Mouse (Mus musculus): ENCODE data around the gene Zfp992. TPM values are rescaled to one million over a fixed set of nuclear protein-coding genes. Genes with fewer than 3 reads are reported as not detected.
"Not testable (repeated sequence)": the region's sequence is repeated elsewhere in the genome, so short reads cannot be mapped to it uniquely, and the experiment has no call there.

Zfp992 gene
- polyA plus RNA-seq, 1 experiment, result 1.0 TPM

DNA sequence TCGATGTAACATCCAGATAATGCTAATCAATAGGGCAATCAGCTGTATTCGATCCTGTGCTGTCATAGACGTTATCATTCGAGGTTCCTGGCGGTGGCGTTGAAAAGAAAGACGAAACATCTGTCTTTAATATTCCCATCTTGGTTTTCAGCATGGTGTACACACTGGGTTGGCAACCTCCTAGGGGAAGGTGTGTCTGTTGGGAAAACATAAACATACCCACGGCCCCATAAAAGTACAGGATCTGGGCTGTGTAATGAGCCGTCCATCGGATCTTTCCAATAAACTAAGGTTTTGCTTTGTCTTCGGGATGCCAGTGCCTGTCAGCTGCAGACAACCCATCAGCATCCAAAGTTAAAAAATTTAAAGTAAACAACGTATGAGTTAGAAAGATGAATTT lies 21.2 kb downstream of the Zfp992 start:
- not testable (repeated sequence) for H3K4me3 ChIP-seq; H3ac ChIP-seq (ENCODE audit: control insufficient read depth, insufficient read length); H3K27me3 ChIP-seq (ENCODE audit: control insufficient read depth, insufficient read depth, insufficient read length); H3K4me2 ChIP-seq (ENCODE audit: low read depth); H3K79me2 ChIP-seq (ENCODE audit: control insufficient read depth, insufficient read depth); H3K36me3 ChIP-seq (ENCODE audit: control insufficient read depth, insufficient read depth)

DNA sequence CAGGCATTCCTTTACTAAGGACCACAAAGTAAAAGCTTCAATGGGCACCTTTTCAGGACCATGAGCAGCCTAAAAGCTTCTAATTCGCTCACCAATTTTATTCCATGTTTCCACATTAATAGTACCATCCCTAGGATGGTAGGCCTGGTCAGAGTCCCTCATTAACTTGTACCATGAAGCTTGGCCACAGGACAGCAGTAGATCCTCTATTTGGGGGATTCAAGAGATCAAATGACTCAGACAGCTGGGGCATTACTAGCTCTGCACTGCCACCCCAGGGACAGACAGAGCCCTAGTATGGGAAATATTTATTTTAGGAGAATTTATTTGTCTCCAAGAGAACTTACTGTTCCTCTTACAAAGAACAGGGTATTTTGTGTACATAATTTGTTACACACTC lies 25.4 kb downstream of the Zfp992 start:
- not testable (repeated sequence) for H3K79me2 ChIP-seq (ENCODE audit: control insufficient read depth, insufficient read depth); H3K27me3 ChIP-seq (ENCODE audit: control insufficient read depth, insufficient read depth, insufficient read length); H3K4me3 ChIP-seq; H3K4me2 ChIP-seq (ENCODE audit: low read depth); H3ac ChIP-seq (ENCODE audit: control insufficient read depth, insufficient read length); H3K36me3 ChIP-seq (ENCODE audit: control insufficient read depth, insufficient read depth)

DNA sequence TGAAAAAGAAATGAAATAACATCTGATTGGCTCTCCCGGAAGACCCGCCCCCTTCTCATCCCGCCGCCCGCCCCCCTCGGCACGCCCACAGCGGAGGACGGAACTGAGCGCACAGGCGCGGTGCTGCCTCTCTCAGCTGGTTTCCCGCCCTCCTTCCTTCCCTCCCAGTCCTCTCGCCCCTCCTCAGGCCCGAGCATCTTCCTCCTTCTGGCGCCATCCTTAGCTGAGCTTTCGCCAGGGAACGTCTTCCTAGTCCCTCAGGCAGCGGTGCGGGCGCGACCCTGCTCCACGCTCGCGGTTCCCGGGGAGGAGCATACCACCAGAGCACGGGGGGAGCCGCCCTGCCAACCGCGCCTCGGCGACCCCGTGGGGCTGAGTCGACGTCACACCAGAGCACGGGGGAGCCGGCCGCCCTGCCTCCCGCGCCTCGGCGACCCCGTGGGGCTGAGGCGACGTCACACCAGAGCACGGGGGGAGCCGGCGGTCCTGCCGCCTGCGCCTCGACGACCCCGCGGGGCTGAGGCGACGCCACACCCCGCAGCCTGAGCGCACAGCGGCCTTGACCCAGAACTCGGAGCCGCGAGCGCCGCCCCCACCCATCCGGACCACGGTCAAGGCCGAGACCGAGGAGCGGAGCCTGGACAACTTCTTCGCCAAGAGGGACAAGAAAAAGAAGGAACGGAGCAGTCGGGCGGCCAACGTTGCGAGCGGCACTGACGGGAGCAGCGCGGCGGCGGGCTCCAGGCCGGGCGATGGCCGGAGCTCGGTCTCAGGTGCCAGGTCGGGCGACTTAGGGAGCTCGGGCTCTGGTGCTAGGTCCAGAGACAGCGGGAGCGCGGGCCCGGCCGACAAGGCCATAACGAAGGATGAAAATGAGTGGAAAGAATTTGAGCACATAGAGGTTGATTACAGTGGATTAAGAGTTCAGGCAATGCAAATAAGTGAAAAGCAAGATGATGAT lies 26.2 kb downstream of the Zfp992 start:
- H3ac ChIP-seq (ENCODE audit: control insufficient read depth, insufficient read length); H3K79me2 ChIP-seq (ENCODE audit: control insufficient read depth, insufficient read depth); H3K36me3 ChIP-seq (ENCODE audit: control insufficient read depth, insufficient read depth); H3K4me2 ChIP-seq (ENCODE audit: low read depth); H3K27me3 ChIP-seq (ENCODE audit: control insufficient read depth, insufficient read depth, insufficient read length); H3K4me3 ChIP-seq: not testable (repeated sequence)

- H3K36me3 ChIP-seq (ENCODE audit: control insufficient read depth, insufficient read depth); H3K27me3 ChIP-seq (ENCODE audit: control insufficient read depth, insufficient read depth, insufficient read length); H3K79me2 ChIP-seq (ENCODE audit: control insufficient read depth, insufficient read depth); H3ac ChIP-seq (ENCODE audit: control insufficient read depth, insufficient read length); H3K4me3 ChIP-seq; H3K4me2 ChIP-seq (ENCODE audit: low read depth): not testable (repeated sequence)
Measured at GRCm38 (mm10) chr4:146476260-146476659, 27.4 kb downstream of the Zfp992 start.

DNA sequence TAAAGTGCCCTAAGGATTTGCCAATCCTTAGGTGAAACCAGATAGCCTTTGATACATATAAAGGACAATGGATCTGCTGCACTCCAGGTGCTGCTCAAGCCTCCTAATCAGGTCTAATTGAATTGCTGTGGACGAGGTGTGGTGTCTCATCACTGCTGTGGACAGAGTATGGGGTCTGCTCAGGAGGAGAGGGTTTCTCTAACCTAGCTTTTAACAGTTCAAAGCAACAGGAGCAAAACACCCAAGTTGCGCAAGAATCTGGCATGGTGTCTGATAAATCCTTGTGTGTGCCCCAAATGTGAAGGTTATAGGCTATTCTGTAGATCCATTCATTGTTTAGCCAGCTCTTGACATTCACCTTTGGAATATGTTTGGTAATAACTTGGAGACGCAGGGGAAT lies 28.1 kb downstream of the Zfp992 start:
- H3K4me2 ChIP-seq (ENCODE audit: low read depth); H3K27me3 ChIP-seq (ENCODE audit: control insufficient read depth, insufficient read depth, insufficient read length); H3K36me3 ChIP-seq (ENCODE audit: control insufficient read depth, insufficient read depth); H3K4me3 ChIP-seq; H3ac ChIP-seq (ENCODE audit: control insufficient read depth, insufficient read length); H3K79me2 ChIP-seq (ENCODE audit: control insufficient read depth, insufficient read depth): not testable (repeated sequence)
- TF ChIP-seq CEBPB (IDR thresholded peaks at IDR 0.05; ENCODE audit: insufficient read depth, poor library complexity, severe bottlenecking), result 0 out of 2 replicates have a peak, but pooled peaks have one; percentile 6

GRCm38 (mm10) chr4:146480376-146481096 lies 31.7 kb downstream of the Zfp992 start:
- not testable (repeated sequence) for H3K27me3 ChIP-seq (ENCODE audit: control insufficient read depth, insufficient read depth, insufficient read length)

DNA sequence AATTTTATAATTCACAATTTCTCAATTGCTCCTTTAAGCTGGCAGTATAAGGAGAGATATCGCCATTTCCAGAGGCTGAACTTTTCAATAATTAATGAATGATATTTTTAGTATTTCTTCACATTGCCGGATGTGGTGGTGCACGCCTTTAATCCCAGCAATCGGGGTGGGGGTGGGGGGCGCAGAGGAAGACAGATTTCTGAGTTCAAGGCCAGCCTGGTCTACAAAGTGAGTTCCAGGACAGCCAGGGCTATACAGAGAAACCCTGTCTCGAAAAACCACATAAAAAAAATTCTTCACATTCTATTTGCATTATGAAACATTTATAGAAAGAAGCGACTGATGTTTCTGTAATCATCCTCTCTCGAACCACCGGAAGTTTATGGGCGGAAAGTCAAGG lies 33.7 kb downstream of the Zfp992 start:
- not testable (repeated sequence) for H3K36me3 ChIP-seq (ENCODE audit: control insufficient read depth, insufficient read depth); H3K79me2 ChIP-seq (ENCODE audit: control insufficient read depth, insufficient read depth); H3K27me3 ChIP-seq (ENCODE audit: control insufficient read depth, insufficient read depth, insufficient read length); H3ac ChIP-seq (ENCODE audit: control insufficient read depth, insufficient read length); H3K4me2 ChIP-seq (ENCODE audit: low read depth); H3K4me3 ChIP-seq

More at GRCm38 (mm10) chr4:146480376-146481096, 31.7 kb downstream of the Zfp992 start:
- H3K36me3 ChIP-seq (ENCODE audit: control insufficient read depth, insufficient read depth); H3K4me2 ChIP-seq (ENCODE audit: low read depth); H3K79me2 ChIP-seq (ENCODE audit: control insufficient read depth, insufficient read depth); H3K4me3 ChIP-seq; H3ac ChIP-seq (ENCODE audit: control insufficient read depth, insufficient read length): not testable (repeated sequence)

GRCm38 (mm10) chr4:146483571-146484280 lies 34.9 kb downstream of the Zfp992 start:
- not testable (repeated sequence) for H3K4me3 ChIP-seq; H3K4me2 ChIP-seq (ENCODE audit: low read depth); H3K79me2 ChIP-seq (ENCODE audit: control insufficient read depth, insufficient read depth); H3K36me3 ChIP-seq (ENCODE audit: control insufficient read depth, insufficient read depth); H3K27me3 ChIP-seq (ENCODE audit: control insufficient read depth, insufficient read depth, insufficient read length); H3ac ChIP-seq (ENCODE audit: control insufficient read depth, insufficient read length)

- H3K27me3 ChIP-seq (ENCODE audit: control insufficient read depth, insufficient read depth, insufficient read length); H3K4me3 ChIP-seq; H3ac ChIP-seq (ENCODE audit: control insufficient read depth, insufficient read length); H3K79me2 ChIP-seq (ENCODE audit: control insufficient read depth, insufficient read depth); H3K36me3 ChIP-seq (ENCODE audit: control insufficient read depth, insufficient read depth); H3K4me2 ChIP-seq (ENCODE audit: low read depth): not testable (repeated sequence)
Measured at GRCm38 (mm10) chr4:146484676-146485075, 35.9 kb downstream of the Zfp992 start.

DNA sequence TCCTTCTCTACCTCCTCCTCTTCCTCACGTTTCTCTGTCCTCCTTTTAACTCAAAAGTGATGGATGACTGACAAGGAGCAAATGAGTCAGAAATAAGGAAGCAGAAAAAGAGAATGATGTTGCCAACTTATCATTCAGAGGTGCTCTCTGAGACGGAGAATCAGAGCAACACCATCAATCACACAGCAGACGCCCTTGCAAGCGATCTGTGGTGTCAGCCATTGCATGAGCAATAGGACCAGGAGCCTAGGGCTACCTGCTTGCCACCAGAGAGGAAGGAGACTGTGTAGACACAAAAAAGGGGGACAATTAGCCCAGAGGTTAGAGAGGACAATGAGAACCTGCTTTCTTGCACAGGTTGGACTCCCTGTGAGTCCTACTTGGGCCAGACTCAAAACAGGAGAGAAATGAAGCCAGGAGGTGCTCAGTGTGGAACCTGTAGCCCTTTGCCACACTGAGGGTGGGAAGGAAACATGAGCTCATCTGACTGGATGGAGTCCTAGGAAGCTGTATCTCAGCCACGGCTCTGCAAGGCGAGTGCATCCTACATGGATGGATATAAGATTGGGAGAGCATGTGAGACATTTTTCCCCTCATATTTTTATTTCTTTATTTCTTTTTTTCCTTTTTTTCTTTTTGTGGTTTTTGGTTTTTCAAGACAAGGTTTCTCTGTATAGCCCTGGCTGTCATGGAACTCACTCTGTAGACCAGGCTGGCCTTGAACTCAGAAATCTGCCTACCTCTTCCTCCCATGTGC lies 36.5 kb downstream of the Zfp992 start:
- H3K4me3 ChIP-seq; H3ac ChIP-seq (ENCODE audit: control insufficient read depth, insufficient read length); H3K4me2 ChIP-seq (ENCODE audit: low read depth); H3K79me2 ChIP-seq (ENCODE audit: control insufficient read depth, insufficient read depth); H3K27me3 ChIP-seq (ENCODE audit: control insufficient read depth, insufficient read depth, insufficient read length); H3K36me3 ChIP-seq (ENCODE audit: control insufficient read depth, insufficient read depth): not testable (repeated sequence)

DNA sequence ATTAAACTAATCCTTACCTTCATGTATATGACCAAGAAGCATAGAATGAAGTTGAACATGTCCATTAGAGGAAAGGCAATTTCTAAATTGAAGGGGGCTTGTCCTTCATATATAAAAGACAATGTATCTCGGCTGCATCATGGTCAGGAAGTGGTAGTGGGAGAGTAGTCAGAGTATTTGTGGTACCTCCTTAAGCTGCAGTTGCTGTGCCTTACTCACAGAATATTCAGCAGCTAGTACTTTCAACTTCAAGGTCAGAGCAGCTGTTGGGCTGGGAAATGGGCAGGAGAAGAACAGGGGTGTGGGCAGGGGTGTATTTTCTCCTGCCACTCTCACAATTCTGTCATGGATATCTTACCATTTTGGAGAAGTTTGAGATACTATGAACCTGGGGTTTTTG lies 37.9 kb downstream of the Zfp992 start:
- H3K4me2 ChIP-seq (ENCODE audit: low read depth); H3K27me3 ChIP-seq (ENCODE audit: control insufficient read depth, insufficient read depth, insufficient read length); H3K4me3 ChIP-seq; H3K79me2 ChIP-seq (ENCODE audit: control insufficient read depth, insufficient read depth); H3K36me3 ChIP-seq (ENCODE audit: control insufficient read depth, insufficient read depth); H3ac ChIP-seq (ENCODE audit: control insufficient read depth, insufficient read length): not testable (repeated sequence)

All from myocyte (in vitro differentiated cells).